Mouse (Mus musculus): ENCODE measurements at regions not wholly inside any gene's neighbourhood (a gene's known extent, or its start where the extent isn't known, plus 50 kb on each side); places are given as distances from the start of the nearest gene placed in this dataset.

- no peak overlapping the region for H3K4me3 ChIP-seq
- no peaks in the 10 kb centered on the region for H3K36me3 ChIP-seq
- 0 out of 2 replicates have a peak, but pooled peaks cover 9% of the 10 kb centered on the region for H3K27me3 ChIP-seq (ENCODE audit: low read depth, poor library complexity, severe bottlenecking)
- H3K4me1 ChIP-seq: peaks cover 18% of the 10 kb centered on the region
- no peak overlapping the region for H3K27ac ChIP-seq
- no peaks in the 10 kb centered on the region for H3K9me3 ChIP-seq (replicated peaks)
- no peak for DNase-seq (ENCODE audit: low spot score)
- 51% methylated on average over 5 of the region's 5 CpGs for WGBS
These were observed 63.6 kb downstream of the Hif1an start for GRCm38 (mm10) chr19:44626261-44626660.

GRCm38 (mm10) chr19:44629705-44630104 lies 67.1 kb downstream of the Hif1an start:
- no peaks in the 10 kb centered on the region for H3K9me3 ChIP-seq (replicated peaks)
- H3K4me1 ChIP-seq: peaks cover 33% of the 10 kb centered on the region
- 68% methylated on average over 7 of the region's 7 CpGs for WGBS
- peaks cover 33% of the 10 kb centered on the region; the same call in 1 of the 2 replicates for H3K27me3 ChIP-seq (ENCODE audit: low read depth, poor library complexity, severe bottlenecking)
- H3K27ac ChIP-seq: no peak overlapping the region
- no peak for DNase-seq (ENCODE audit: low spot score)
- no peak overlapping the region for H3K4me3 ChIP-seq
- H3K36me3 ChIP-seq: no peaks in the 10 kb centered on the region

- 67% methylated on average over 19 of the region's 19 CpGs for WGBS
- Histone ChIP-seq H3K9me3 (replicated peaks) (no peaks in the 10 kb centered on the region), H3K27me3 (ENCODE audit: low read depth, poor library complexity, severe bottlenecking) (peaks cover 46% of the 10 kb centered on the region; the same call in 1 of the 2 replicates), H3K4me1 (peaks cover 23% of the 10 kb centered on the region), H3K27ac (no peak overlapping the region), H3K36me3 (no peaks in the 10 kb centered on the region), H3K4me3 (no peak overlapping the region)
- DNase-seq (ENCODE audit: low spot score): no peak
These were observed 68.8 kb downstream of the Hif1an start for GRCm38 (mm10) chr19:44631356-44632007.

- Histone ChIP-seq H3K4me1 (peaks cover 32% of the 10 kb centered on the region), H3K27me3 (ENCODE audit: low read depth, poor library complexity, severe bottlenecking) (peaks cover 89% of the 10 kb centered on the region), H3K9me3 (replicated peaks) (no peaks in the 10 kb centered on the region), H3K36me3 (no peaks in the 10 kb centered on the region), H3K4me3 (no peak overlapping the region), H3K27ac (no peak overlapping the region)
- no peak for DNase-seq (ENCODE audit: low spot score)
- 54% methylated on average over 9 of the region's 9 CpGs for WGBS
These were observed 74.6 kb downstream of the Hif1an start for GRCm38 (mm10) chr19:44637145-44637719.

GRCm38 (mm10) chr19:44640021-44640420 lies 77.4 kb downstream of the Hif1an start:
- Histone ChIP-seq H3K9me3 (replicated peaks) (no peaks in the 10 kb centered on the region), H3K27ac (peak overlapping the region; percentile 69), H3K27me3 (ENCODE audit: low read depth, poor library complexity, severe bottlenecking) (peaks cover 95% of the 10 kb centered on the region), H3K4me1 (peaks cover 33% of the 10 kb centered on the region), H3K36me3 (no peaks in the 10 kb centered on the region), H3K4me3 (peak overlapping the region; percentile 48)
- DNase-seq (ENCODE audit: low spot score): peak; percentile 41
- under 1% methylated on average over 26 of the region's 26 CpGs for WGBS

- Histone ChIP-seq H3K27ac (peak overlapping the region; percentile 69), H3K4me1 (peaks cover 33% of the 10 kb centered on the region), H3K9me3 (replicated peaks) (no peaks in the 10 kb centered on the region), H3K36me3 (no peaks in the 10 kb centered on the region), H3K4me3 (peak overlapping the region; percentile 48), H3K27me3 (ENCODE audit: low read depth, poor library complexity, severe bottlenecking) (peaks cover 94% of the 10 kb centered on the region)
- WGBS: 0% methylated on average over 1 of the region's 1 CpGs
- DNase-seq (ENCODE audit: low spot score): no peak
These were observed 77.9 kb downstream of the Hif1an start for GRCm38 (mm10) chr19:44640551-44640950.

- no peaks in the 10 kb centered on the region for H3K9me3 ChIP-seq (replicated peaks)
- 73% methylated on average over 4 of the region's 4 CpGs for WGBS
- peaks cover 33% of the 10 kb centered on the region for H3K4me1 ChIP-seq
- H3K27me3 ChIP-seq (ENCODE audit: low read depth, poor library complexity, severe bottlenecking): peaks cover 95% of the 10 kb centered on the region
- no peak overlapping the region for H3K27ac ChIP-seq
- DNase-seq (ENCODE audit: low spot score): no peak
- no peaks in the 10 kb centered on the region for H3K36me3 ChIP-seq
- no peak overlapping the region for H3K4me3 ChIP-seq
These were observed 79.6 kb downstream of the Hif1an start for GRCm38 (mm10) chr19:44642294-44642693.

- 35% methylated on average over 3 of the region's 3 CpGs for WGBS
- no peaks in the 10 kb centered on the region for H3K36me3 ChIP-seq
- H3K27ac ChIP-seq: no peak overlapping the region
- H3K9me3 ChIP-seq (replicated peaks): no peaks in the 10 kb centered on the region
- no peak for DNase-seq (ENCODE audit: low spot score)
- no peak overlapping the region for H3K4me3 ChIP-seq
- peaks cover 95% of the 10 kb centered on the region for H3K27me3 ChIP-seq (ENCODE audit: low read depth, poor library complexity, severe bottlenecking)
- peaks cover 28% of the 10 kb centered on the region for H3K4me1 ChIP-seq
These were observed 81.7 kb downstream of the Hif1an start for GRCm38 (mm10) chr19:44644376-44644775.

- DNase-seq (ENCODE audit: low spot score): no peak
- H3K9me3 ChIP-seq (replicated peaks): no peaks in the 10 kb centered on the region
- 44% methylated on average over 4 of the region's 4 CpGs for WGBS
These were observed 82.3 kb downstream of the Hif1an start for GRCm38 (mm10) chr19:44644929-44645328.

GRCm38 (mm10) chr19:44646548-44646947 lies 83.9 kb downstream of the Hif1an start:
- Histone ChIP-seq H3K27me3 (ENCODE audit: low read depth, poor library complexity, severe bottlenecking) (peaks cover 95% of the 10 kb centered on the region), H3K9me3 (replicated peaks) (no peaks in the 10 kb centered on the region), H3K4me1 (peaks cover 21% of the 10 kb centered on the region), H3K36me3 (no peaks in the 10 kb centered on the region), H3K4me3 (no peak overlapping the region), H3K27ac (no peak overlapping the region)
- no peak for DNase-seq (ENCODE audit: low spot score)
- WGBS: 77% methylated on average over 9 of the region's 9 CpGs

More at GRCm38 (mm10) chr19:44644929-44645328, 82.3 kb downstream of the Hif1an start:
- Histone ChIP-seq H3K27me3 (ENCODE audit: low read depth, poor library complexity, severe bottlenecking) (peaks cover 95% of the 10 kb centered on the region), H3K27ac (no peak overlapping the region), H3K4me1 (peaks cover 28% of the 10 kb centered on the region), H3K36me3 (no peaks in the 10 kb centered on the region), H3K4me3 (no peak overlapping the region)

- Histone ChIP-seq H3K27ac (no peak overlapping the region), H3K4me3 (no peak overlapping the region), H3K9me3 (replicated peaks) (no peaks in the 10 kb centered on the region), H3K36me3 (no peaks in the 10 kb centered on the region), H3K27me3 (ENCODE audit: low read depth, poor library complexity, severe bottlenecking) (peaks cover 93% of the 10 kb centered on the region), H3K4me1 (peaks cover 19% of the 10 kb centered on the region)
- no peak for DNase-seq (ENCODE audit: low spot score)
- 61% methylated on average over 7 of the region's 7 CpGs for WGBS
These were observed 86.6 kb downstream of the Hif1an start for GRCm38 (mm10) chr19:44649206-44649605.

GRCm38 (mm10) chr19:44650841-44651240 lies 88.2 kb downstream of the Hif1an start:
- no peaks in the 10 kb centered on the region for H3K9me3 ChIP-seq (replicated peaks)
- no peak overlapping the region for H3K4me3 ChIP-seq
- H3K4me1 ChIP-seq: peaks cover 18% of the 10 kb centered on the region
- DNase-seq (ENCODE audit: low spot score): no peak
- H3K36me3 ChIP-seq: no peaks in the 10 kb centered on the region
- H3K27ac ChIP-seq: no peak overlapping the region
- 26% methylated on average over 2 of the region's 2 CpGs for WGBS
- H3K27me3 ChIP-seq (ENCODE audit: low read depth, poor library complexity, severe bottlenecking): peaks cover 96% of the 10 kb centered on the region

GRCm38 (mm10) chr19:44651605-44652004 lies 89.0 kb downstream of the Hif1an start:
- H3K4me1 ChIP-seq: peaks cover 18% of the 10 kb centered on the region
- H3K36me3 ChIP-seq: no peaks in the 10 kb centered on the region
- no peak overlapping the region for H3K27ac ChIP-seq
- no peaks in the 10 kb centered on the region for H3K9me3 ChIP-seq (replicated peaks)
- H3K4me3 ChIP-seq: no peak overlapping the region
- no peak for DNase-seq (ENCODE audit: low spot score)
- peaks cover 96% of the 10 kb centered on the region for H3K27me3 ChIP-seq (ENCODE audit: low read depth, poor library complexity, severe bottlenecking)
- 1% methylated on average over 4 of the region's 4 CpGs for WGBS

Data from limb, embryonic 10.5 days (tissue).